Mouse (Mus musculus): ENCODE measurements around the gene Epb41l2. TPM values are rescaled to one million over a fixed set of nuclear protein-coding genes. Genes with fewer than 3 reads are reported as not detected.

Epb41l2 gene
- polyA plus RNA-seq, 1 experiment from 2014 or later = 46.3 TPM

GRCm38 (mm10) chr10:25321198-25321597 is 38.4 kb upstream of the Epb41l2 start:
- H3K9me3 ChIP-seq (ENCODE audit: control insufficient read depth, low read length) = no peaks in the 10 kb centered on the region
- H3K27ac ChIP-seq (ENCODE audit: low read depth) = no peak overlapping the region
- no peak overlapping the region for H3K9ac ChIP-seq (ENCODE audit: low read length)
- H3K27me3 ChIP-seq (replicated peaks; ENCODE audit: control insufficient read depth, insufficient read depth, low read length) = no peaks in the 10 kb centered on the region
- 85% methylated on average over 4 of the region's 4 CpGs for WGBS
- DNase-seq (ENCODE audit: low spot score) (no peak), ATAC-seq (replicated peaks; ENCODE audit: low FRiP score, low TSS enrichment, low read depth) (no peak)
- no peak overlapping the region for H3K4me3 ChIP-seq (ENCODE audit: low read depth, low read length)
- no peak overlapping the region for H3K4me2 ChIP-seq (ENCODE audit: low read length)
- H3K36me3 ChIP-seq (ENCODE audit: control insufficient read depth, insufficient read depth, low read length) = no peaks in the 10 kb centered on the region
- H3K4me1 ChIP-seq (replicated peaks; ENCODE audit: control insufficient read depth, insufficient read depth, low read length) = no peaks in the 10 kb centered on the region

GRCm38 (mm10) chr10:25325690-25326089 is 33.9 kb upstream of the Epb41l2 start:
- Histone ChIP-seq H3K9me3 (ENCODE audit: control insufficient read depth, low read length) (no peaks in the 10 kb centered on the region), H3K4me1 (replicated peaks; ENCODE audit: control insufficient read depth, insufficient read depth, low read length) (no peaks in the 10 kb centered on the region), H3K9ac (ENCODE audit: low read length) (no peak overlapping the region), H3K4me2 (ENCODE audit: low read length) (no peak overlapping the region), H3K4me3 (ENCODE audit: low read depth, low read length) (no peak overlapping the region), H3K36me3 (ENCODE audit: control insufficient read depth, insufficient read depth, low read length) (no peaks in the 10 kb centered on the region), H3K27me3 (replicated peaks; ENCODE audit: control insufficient read depth, insufficient read depth, low read length) (no peaks in the 10 kb centered on the region), H3K27ac (ENCODE audit: low read depth) (no peak overlapping the region)
- 80% methylated on average over 4 of the region's 4 CpGs for WGBS
- ATAC-seq (replicated peaks; ENCODE audit: low FRiP score, low TSS enrichment, low read depth) (no peak), DNase-seq (ENCODE audit: low spot score) (no peak)

GRCm38 (mm10) chr10:25327511-25327910 is 32.1 kb upstream of the Epb41l2 start:
- DNase-seq (ENCODE audit: low spot score) (no peak), ATAC-seq (replicated peaks; ENCODE audit: low FRiP score, low TSS enrichment, low read depth) (no peak)
- Histone ChIP-seq H3K27me3 (replicated peaks; ENCODE audit: control insufficient read depth, insufficient read depth, low read length) (no peaks in the 10 kb centered on the region), H3K9ac (ENCODE audit: low read length) (no peak overlapping the region), H3K9me3 (ENCODE audit: control insufficient read depth, low read length) (no peaks in the 10 kb centered on the region), H3K36me3 (ENCODE audit: control insufficient read depth, insufficient read depth, low read length) (no peaks in the 10 kb centered on the region), H3K4me2 (ENCODE audit: low read length) (no peak overlapping the region), H3K27ac (ENCODE audit: low read depth) (no peak overlapping the region), H3K4me1 (replicated peaks; ENCODE audit: control insufficient read depth, insufficient read depth, low read length) (no peaks in the 10 kb centered on the region; the same call in 1 of the 2 replicates), H3K4me3 (ENCODE audit: low read depth, low read length) (no peak overlapping the region)
- WGBS = 80% methylated on average over 6 of the region's 6 CpGs

- Histone ChIP-seq H3K27me3 (replicated peaks; ENCODE audit: control insufficient read depth, insufficient read depth, low read length) (no peaks in the 10 kb centered on the region), H3K4me2 (ENCODE audit: low read length) (no peak overlapping the region), H3K4me1 (replicated peaks; ENCODE audit: control insufficient read depth, insufficient read depth, low read length) (no peaks in the 10 kb centered on the region; the same call in 1 of the 2 replicates), H3K27ac (ENCODE audit: low read depth) (no peak overlapping the region), H3K36me3 (ENCODE audit: control insufficient read depth, insufficient read depth, low read length) (no peaks in the 10 kb centered on the region), H3K4me3 (ENCODE audit: low read depth, low read length) (no peak overlapping the region), H3K9ac (ENCODE audit: low read length) (no peak overlapping the region), H3K9me3 (ENCODE audit: control insufficient read depth, low read length) (no peaks in the 10 kb centered on the region)
- no peak for DNase-seq (ENCODE audit: low spot score)
- 83% methylated on average over 7 of the region's 7 CpGs for WGBS
- no peak for ATAC-seq (replicated peaks; ENCODE audit: low FRiP score, low TSS enrichment, low read depth)
Measured at GRCm38 (mm10) chr10:25330094-25330493, 29.5 kb upstream of the Epb41l2 start.

GRCm38 (mm10) chr10:25331321-25332049 is 28.1 kb upstream of the Epb41l2 start:
- no peak overlapping the region for H3K4me2 ChIP-seq (ENCODE audit: low read length)

GRCm38 (mm10) chr10:25333390-25334079 is 26.1 kb upstream of the Epb41l2 start:
- Histone ChIP-seq H3K4me2 (ENCODE audit: low read length) (no peak overlapping the region), H3K9ac (ENCODE audit: low read length) (no peak overlapping the region), H3K9me3 (ENCODE audit: control insufficient read depth, low read length) (no peaks in the 10 kb centered on the region), H3K4me1 (replicated peaks; ENCODE audit: control insufficient read depth, insufficient read depth, low read length) (no peaks in the 10 kb centered on the region; the same call in 1 of the 2 replicates), H3K27me3 (replicated peaks; ENCODE audit: control insufficient read depth, insufficient read depth, low read length) (no peaks in the 10 kb centered on the region), H3K36me3 (ENCODE audit: control insufficient read depth, insufficient read depth, low read length) (no peaks in the 10 kb centered on the region), H3K27ac (ENCODE audit: low read depth) (no peak overlapping the region), H3K4me3 (ENCODE audit: low read depth, low read length) (no peak overlapping the region)
- DNase-seq (ENCODE audit: low spot score) = no peak
- WGBS = 44% methylated on average over 4 of the region's 4 CpGs
- ATAC-seq (replicated peaks; ENCODE audit: low FRiP score, low TSS enrichment, low read depth) = no peak

More at GRCm38 (mm10) chr10:25331321-25332049, 28.1 kb upstream of the Epb41l2 start:
- Histone ChIP-seq H3K4me1 (replicated peaks; ENCODE audit: control insufficient read depth, insufficient read depth, low read length) (no peaks in the 10 kb centered on the region; the same call in 1 of the 2 replicates), H3K27ac (ENCODE audit: low read depth) (no peak overlapping the region), H3K4me3 (ENCODE audit: low read depth, low read length) (no peak overlapping the region), H3K9ac (ENCODE audit: low read length) (no peak overlapping the region), H3K36me3 (ENCODE audit: control insufficient read depth, insufficient read depth, low read length) (no peaks in the 10 kb centered on the region), H3K27me3 (replicated peaks; ENCODE audit: control insufficient read depth, insufficient read depth, low read length) (no peaks in the 10 kb centered on the region), H3K9me3 (ENCODE audit: control insufficient read depth, low read length) (no peaks in the 10 kb centered on the region)
- WGBS = 67% methylated on average over 9 of the region's 9 CpGs
- ATAC-seq (replicated peaks; ENCODE audit: low FRiP score, low TSS enrichment, low read depth) = no peak
- DNase-seq (ENCODE audit: low spot score) = no peak

- peaks cover 4% of the 10 kb centered on the region; the same call in 1 of the 2 replicates for H3K9me3 ChIP-seq (ENCODE audit: control insufficient read depth, low read length)
- WGBS = 90% methylated on average over 5 of the region's 5 CpGs
- no peaks in the 10 kb centered on the region for H3K27me3 ChIP-seq (replicated peaks; ENCODE audit: control insufficient read depth, insufficient read depth, low read length)
- no peak overlapping the region for H3K9ac ChIP-seq (ENCODE audit: low read length)
- no peak for DNase-seq (ENCODE audit: low spot score)
- no peak overlapping the region for H3K4me2 ChIP-seq (ENCODE audit: low read length)
- no peak overlapping the region for H3K4me3 ChIP-seq (ENCODE audit: low read depth, low read length)
- ATAC-seq (replicated peaks; ENCODE audit: low FRiP score, low TSS enrichment, low read depth) = no peak
- no peaks in the 10 kb centered on the region for H3K36me3 ChIP-seq (ENCODE audit: control insufficient read depth, insufficient read depth, low read length)
- H3K4me1 ChIP-seq (replicated peaks; ENCODE audit: control insufficient read depth, insufficient read depth, low read length) = no peaks in the 10 kb centered on the region
- H3K27ac ChIP-seq (ENCODE audit: low read depth) = no peak overlapping the region
Measured at GRCm38 (mm10) chr10:25340675-25341074, 18.9 kb upstream of the Epb41l2 start.

GRCm38 (mm10) chr10:25342801-25343200 is 16.8 kb upstream of the Epb41l2 start:
- Histone ChIP-seq H3K4me1 (replicated peaks; ENCODE audit: control insufficient read depth, insufficient read depth, low read length) (no peaks in the 10 kb centered on the region), H3K9ac (ENCODE audit: low read length) (no peak overlapping the region), H3K27ac (ENCODE audit: low read depth) (no peak overlapping the region), H3K9me3 (ENCODE audit: control insufficient read depth, low read length) (peaks cover 4% of the 10 kb centered on the region; the same call in 1 of the 2 replicates), H3K27me3 (replicated peaks; ENCODE audit: control insufficient read depth, insufficient read depth, low read length) (no peaks in the 10 kb centered on the region), H3K36me3 (ENCODE audit: control insufficient read depth, insufficient read depth, low read length) (no peaks in the 10 kb centered on the region), H3K4me2 (ENCODE audit: low read length) (no peak overlapping the region), H3K4me3 (ENCODE audit: low read depth, low read length) (no peak overlapping the region)
- ATAC-seq (replicated peaks; ENCODE audit: low FRiP score, low TSS enrichment, low read depth) (no peak), DNase-seq (ENCODE audit: low spot score) (no peak)
